Mouse (Mus musculus) embryo, embryonic 10 days (tissue): ENCODE results near the gene Pcmtd2.
"Not testable (repeated sequence)": the region's sequence is repeated elsewhere in the genome, so short reads cannot be mapped to it uniquely, and the experiment has no call there.

Source experiments
- DNase-seq: peaks from one replicate; pipeline ENCODE4 v3.0.0-alpha.2; 2015; ENCODE audit warnings: low spot score

Pcmtd2 gene

GRCm38 (mm10) chr2:181837372-181838292, at the start of gene Pcmtd2:
Gene Pcmtd2, plus strand, starts transcription at chr2:181837854.
- peak; percentile 98 for DNase-seq

GRCm38 (mm10) chr2:181789396-181789795, 48.3 kb upstream of the Pcmtd2 start:
- no peak for DNase-seq

GRCm38 (mm10) chr2:181793186-181793585, 44.5 kb upstream of the Pcmtd2 start:
- not testable (repeated sequence) for DNase-seq

GRCm38 (mm10) chr2:181795641-181796130, 42.0 kb upstream of the Pcmtd2 start:
- no peak for DNase-seq

- no peak for DNase-seq
These were observed 40.0 kb upstream of the Pcmtd2 start for GRCm38 (mm10) chr2:181797672-181798071.

GRCm38 (mm10) chr2:181829032-181829650, 8.5 kb upstream of the Pcmtd2 start:
- DNase-seq: no peak

- no peak for DNase-seq
These were observed 4.9 kb upstream of the Pcmtd2 start for GRCm38 (mm10) chr2:181832745-181833144.

GRCm38 (mm10) chr2:181838293-181838680, 633 bp downstream of the Pcmtd2 start:
- no peak for DNase-seq

- DNase-seq: no peak
These were observed 8.2 kb downstream of the Pcmtd2 start for GRCm38 (mm10) chr2:181845709-181846394.

- DNase-seq: peak; percentile 98
These were observed 26.3 kb downstream of the Pcmtd2 start, which contains the start of gene Polr3k for GRCm38 (mm10) chr2:181863791-181864535. Gene Polr3k, plus strand, starts transcription at chr2:181864337.

GRCm38 (mm10) chr2:181864536-181864860, 26.8 kb downstream of the Pcmtd2 start:
- no peak for DNase-seq

GRCm38 (mm10) chr2:181866931-181867330, 29.3 kb downstream of the Pcmtd2 start:
- DNase-seq: peak; percentile 85

- no peak for DNase-seq
These were observed 33.4 kb downstream of the Pcmtd2 start for GRCm38 (mm10) chr2:181871039-181871438.

- DNase-seq: no peak
These were observed 41.2 kb downstream of the Pcmtd2 start for GRCm38 (mm10) chr2:181878903-181879302.

GRCm38 (mm10) chr2:181883022-181883749, 45.5 kb downstream of the Pcmtd2 start:
- DNase-seq: no peak
